Mouse (Mus musculus) ES-E14 (cell line): ENCODE data around the gene Disp1. TPM values are rescaled to one million over a fixed set of nuclear protein-coding genes. Genes with fewer than 3 reads are reported as not detected.

ENCODE experiments used
- DNase-seq: peaks from one replicate; pipeline ENCODE4 v3.0.0-alpha.2; 2013; ENCODE audit warnings: low read depth, low spot score
- H3K27ac ChIP-seq: 2 replicates; pipeline ENCODE4 v1.5.1; 2012; ENCODE audit warnings: low read depth, mild to moderate bottlenecking, low read length, moderate library complexity, mixed read lengths; ENCODE audit not compliant: poor library complexity, insufficient read depth, severe bottlenecking
- H3K36me3 ChIP-seq: 2 replicates; pipeline ENCODE4 v1.6.1; 2012; ENCODE audit warnings: mild to moderate bottlenecking, low read length, moderate library complexity, mixed read lengths; ENCODE audit not compliant: control insufficient read depth, poor library complexity, insufficient read depth, severe bottlenecking
- H3K4me1 ChIP-seq, 2 experiments: fragments of 150-350 bp in 1 of 2; sonication (generic) in 1 of 2; 2 replicates each; pipeline ENCODE4 v1.6.1; 2012; ENCODE audit warnings: low read length in 2 of 2, mild to moderate bottlenecking in 1 of 2, mixed read lengths in 1 of 2; ENCODE audit not compliant: control insufficient read depth in 2 of 2, insufficient read depth in 2 of 2, poor library complexity in 1 of 2
- H3K4me3 ChIP-seq, 2 experiments: fragments of 150-350 bp in 1 of 2; sonication (generic) in 1 of 2; 2 replicates each; pipeline ENCODE4 v1.5.1; 2012; ENCODE audit warnings: low read length in 2 of 2, low read depth in 1 of 2, mild to moderate bottlenecking in 1 of 2, mixed read lengths in 1 of 2; ENCODE audit not compliant: insufficient read depth in 1 of 2, poor library complexity in 1 of 2, severe bottlenecking in 1 of 2
- H3K9ac ChIP-seq: 2 replicates; pipeline ENCODE4 v1.6.1; 2012; ENCODE audit warnings: low read depth, mild to moderate bottlenecking, low read length, mixed read lengths; ENCODE audit not compliant: poor library complexity, insufficient read depth, severe bottlenecking
- H3K9me3 ChIP-seq: fragments of 150-350 bp; sonication (generic); 2 replicates; pipeline ENCODE4 v1.6.1; 2012; ENCODE audit warnings: low read depth, mild to moderate bottlenecking, low read length; ENCODE audit not compliant: control insufficient read depth, insufficient read depth
- CHD2 ChIP-seq: IDR thresholded peaks from 2 replicates; pipeline ENCODE4 v1.6.1; 2014; ENCODE audit warnings: mild to moderate bottlenecking, low read depth, low read length, inconsistent platforms
- HCFC1 ChIP-seq: IDR thresholded peaks from 2 replicates; pipeline ENCODE4 v1.6.1; 2012; ENCODE audit warnings: low read length, inconsistent platforms, borderline replicate concordance; ENCODE audit not compliant: insufficient read depth
- MAFK ChIP-seq: IDR thresholded peaks from 2 replicates; pipeline ENCODE4 v1.6.1; 2014; ENCODE audit warnings: mild to moderate bottlenecking, low read depth, low read length, inconsistent platforms; ENCODE audit not compliant: insufficient read depth
- ZC3H11A ChIP-seq: IDR thresholded peaks from 2 replicates; pipeline ENCODE4 v1.6.1; 2012; ENCODE audit warnings: low read depth, mild to moderate bottlenecking, inconsistent platforms, low read length, borderline replicate concordance
- ZNF384 ChIP-seq: IDR thresholded peaks from 2 replicates; pipeline ENCODE4 v1.6.1; 2012; ENCODE audit warnings: low read depth, low read length, inconsistent platforms
- in situ Hi-C, 2 experiments: fragments of 600-800 bp; cut with MboI; formaldehyde crosslinking; loops; one replicate each; pipeline ENCODE4 v1.15.1; 2025; ENCODE audit warnings: low sequenced_read_pairs in 2 of 2, inconsistent platforms in 1 of 2; ENCODE audit not compliant: unreplicated experiment in 2 of 2
- total RNA-seq: library from RNA; depleted of rRNA; stranded (reverse); fragments of 300-350 nt; gene quantifications from 2 replicates; pipeline ENCODE4 v1.2.3, GENCODE M21; 2012

Gene Disp1
- total RNA-seq, 1 experiment: 13.5 TPM

DNA sequence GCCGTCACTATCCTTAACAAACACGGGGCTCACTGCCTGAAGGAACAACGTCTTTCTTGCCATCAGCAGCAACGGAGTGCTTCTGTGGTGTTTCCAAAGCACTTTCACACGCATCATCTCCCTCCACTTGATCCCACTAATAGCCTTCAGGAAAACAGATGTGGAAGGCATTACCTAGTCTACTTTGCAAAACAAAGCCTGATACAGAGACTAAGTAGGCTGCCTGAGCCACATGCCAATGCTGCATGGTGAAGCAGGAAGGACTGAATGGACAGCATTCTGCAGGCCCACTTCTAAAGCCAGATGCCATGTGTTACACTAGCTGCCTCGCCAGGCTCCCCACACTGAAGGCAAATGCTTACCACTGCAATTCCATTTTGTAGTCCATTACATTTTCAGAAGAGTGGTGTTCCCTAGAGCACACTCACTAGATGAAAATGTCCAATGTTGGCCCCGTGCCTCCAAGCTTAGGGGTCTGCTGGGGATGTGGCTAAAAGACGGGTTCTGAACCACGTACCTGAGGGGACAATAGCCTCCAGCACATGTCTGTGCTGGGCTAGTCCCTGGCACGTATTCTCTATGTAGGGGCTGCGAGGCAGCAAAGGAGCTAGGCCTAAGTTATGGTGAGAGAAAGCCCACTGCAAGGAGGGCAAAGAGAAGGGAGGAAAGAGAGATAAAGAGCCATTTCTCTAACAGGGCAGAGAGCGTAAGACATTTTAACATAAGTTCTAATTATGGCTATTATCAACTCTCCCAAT, 80.6 kb downstream of the Disp1 start:
- DNase-seq: no peak
- H3K9me3 ChIP-seq: no peaks in the 10 kb centered on the region
- no peaks in the 10 kb centered on the region for H3K4me1 ChIP-seq
- H3K36me3 ChIP-seq: no peaks in the 10 kb centered on the region
- H3K4me3 ChIP-seq: no peak overlapping the region
- TF ChIP-seq CHD2 (no peak), HCFC1 (no peak), ZNF384 (no peak)
- in situ Hi-C loops: no loop called here
- no peak overlapping the region for H3K27ac ChIP-seq
- no peak overlapping the region for H3K9ac ChIP-seq

DNA sequence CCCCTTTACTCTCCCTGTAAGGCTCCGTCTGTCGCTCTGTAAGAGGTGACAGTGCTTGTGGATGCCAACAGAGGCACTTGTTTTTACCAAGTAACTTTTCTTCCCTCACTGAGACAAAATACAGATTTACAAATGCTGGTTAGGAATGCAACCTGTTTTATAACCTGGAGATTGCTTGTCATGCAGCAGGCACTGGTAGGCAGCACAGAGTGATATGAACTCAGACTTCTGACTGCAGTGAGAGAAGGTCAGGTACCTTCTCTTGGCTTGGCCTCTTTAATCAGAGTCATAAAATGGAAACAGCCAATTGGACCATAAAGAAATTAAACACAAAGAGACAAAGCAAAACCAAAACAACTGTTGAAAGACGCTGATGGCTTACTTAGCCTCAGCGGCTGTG, 83.2 kb downstream of the Disp1 start:
- Histone ChIP-seq H3K9ac (no peak overlapping the region), H3K27ac (no peak overlapping the region), H3K36me3 (peaks cover 3% of the 10 kb centered on the region; the same call in 1 of the 2 replicates), H3K4me3 (no peak overlapping the region), H3K9me3 (no peaks in the 10 kb centered on the region), H3K4me1 (no peaks in the 10 kb centered on the region)
- in situ Hi-C loops: no loop called here
- TF ChIP-seq HCFC1 (no peak), CHD2 (no peak), ZNF384 (no peak), MAFK (no peak), ZC3H11A (no peak)
- no peak for DNase-seq

DNA sequence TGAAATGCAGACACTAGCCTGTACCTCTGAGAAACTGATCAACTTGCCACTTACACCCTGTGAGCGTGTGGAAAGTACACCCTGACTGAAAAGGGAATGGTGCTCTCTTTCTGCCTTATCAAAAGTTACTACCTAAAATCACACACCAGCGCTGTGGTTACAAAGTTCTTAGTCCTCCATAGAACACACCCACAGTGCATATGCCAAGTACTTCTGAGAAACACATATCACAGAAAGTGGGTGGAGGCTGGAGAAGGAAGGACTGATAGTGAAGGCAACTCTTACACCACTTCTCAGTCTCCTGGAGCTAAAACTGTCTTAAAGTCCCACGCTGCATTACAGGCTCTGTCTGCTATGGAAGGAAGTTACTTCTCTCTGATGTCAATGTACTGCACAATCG, 86.9 kb downstream of the Disp1 start:
- Histone ChIP-seq H3K36me3 (peaks cover 3% of the 10 kb centered on the region; the same call in 1 of the 2 replicates), H3K4me3 (no peak overlapping the region), H3K27ac (no peak overlapping the region), H3K9ac (no peak overlapping the region), H3K9me3 (no peaks in the 10 kb centered on the region), H3K4me1 (no peaks in the 10 kb centered on the region)
- TF ChIP-seq HCFC1 (no peak), ZC3H11A (no peak), MAFK (no peak), CHD2 (no peak), ZNF384 (no peak)
- DNase-seq: no peak
- in situ Hi-C loops: no loop called here

DNA sequence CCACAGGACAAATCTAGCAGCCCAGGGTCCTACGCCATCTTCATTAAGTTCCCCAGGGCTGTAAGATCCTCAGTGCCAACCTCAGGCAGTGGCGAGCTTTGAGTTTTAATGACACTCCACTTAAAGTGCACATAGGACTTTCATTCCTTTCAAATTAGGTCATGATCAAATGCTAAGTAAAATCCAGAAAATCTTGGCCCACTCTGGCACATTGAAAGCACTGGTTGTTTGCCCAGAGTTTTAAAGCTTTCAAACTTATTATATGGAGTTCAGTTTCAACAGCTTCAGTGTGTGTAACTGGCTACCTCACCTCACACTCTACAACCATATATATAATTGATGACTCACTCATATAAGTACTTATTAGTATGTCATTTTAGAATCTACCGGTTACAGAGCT, 87.9 kb downstream of the Disp1 start:
- H3K4me1 ChIP-seq: no peaks in the 10 kb centered on the region
- H3K9ac ChIP-seq: no peak overlapping the region
- in situ Hi-C loops: no loop called here
- H3K9me3 ChIP-seq: no peaks in the 10 kb centered on the region
- H3K4me3 ChIP-seq: no peak overlapping the region
- no peak for TF ChIP-seq HCFC1
- TF ChIP-seq ZNF384: no peak
- no peak for TF ChIP-seq ZC3H11A
- no peak for TF ChIP-seq MAFK
- TF ChIP-seq CHD2: no peak
- no peak overlapping the region for H3K27ac ChIP-seq
- H3K36me3 ChIP-seq: peaks cover 3% of the 10 kb centered on the region; the same call in 1 of the 2 replicates
- DNase-seq: no peak
